Comparison of ENCODE assay signal across 12 mouse cellular contexts in genomic region chr2:31348850-31349249, GRCm38 (mm10). TPM values are rescaled to one million over a fixed set of nuclear protein-coding genes. Genes with fewer than 3 reads are reported as not detected.
"Had no signal": no experiment of that assay in that cellular context is flagged by ENCODE, and none has a peak within 500 bp of the region (broad histone marks: within the 10 kb centered on the region; RNA-seq: fewer than 3 reads in every experiment).

No protein-coding gene starts in this region.

- DNase-seq: retina, postnatal 1 day; right cerebral cortex, adult 18-20 months; right cerebral cortex, postnatal 25 days; right cerebral cortex, postnatal 4 days; spleen, adult 18-20 months; thymus, adult 18-20 months; thymus, adult 2 months; thymus, postnatal 14 days; thymus, postnatal 25 days; thymus, postnatal 36 days; thymus, postnatal 4 days had no signal

RNA-seq across cellular contexts. Expression of gene Hmcn2, which starts 34.6 kb away (rescaled TPM):
- total RNA-seq: neutrophil, adult 5-6 weeks had no signal
